Mouse (Mus musculus): ENCODE data around the gene Map3k5.

DNA sequence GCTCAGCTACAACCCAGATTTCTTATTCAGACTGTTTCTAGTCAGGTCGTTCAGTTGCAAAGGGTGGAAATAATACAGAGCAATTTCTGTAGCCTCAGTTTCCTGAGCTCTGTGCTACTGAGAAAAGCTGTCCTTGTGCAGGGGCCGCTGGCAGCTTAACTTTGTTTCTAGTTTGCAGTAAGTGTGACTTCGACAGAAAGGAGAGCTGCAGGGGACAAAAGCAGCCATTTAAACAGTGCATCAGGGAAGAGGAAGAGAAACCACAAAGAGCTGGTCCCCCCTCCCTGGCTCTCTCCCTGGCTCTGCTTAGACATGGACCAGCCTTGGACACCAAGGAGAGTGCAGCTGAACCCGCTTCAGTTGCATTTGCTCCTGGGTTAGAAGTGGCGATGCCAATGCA lies 68.7 kb downstream of the Map3k5 start:
- TF ChIP-seq CTCF (IDR thresholded peaks at IDR 0.05; ENCODE audit: low read depth): no peak
- no peak for TF ChIP-seq EP300 (IDR thresholded peaks at IDR 0.05; ENCODE audit: low read depth)
